Mouse (Mus musculus) ES-Bruce4 (cell line): ENCODE data around the gene Aqp9. TPM values are rescaled to one million over a fixed set of nuclear protein-coding genes. Genes with fewer than 3 reads are reported as not detected.
"Not testable (repeated sequence)": the region's sequence is repeated elsewhere in the genome, so short reads cannot be mapped to it uniquely, and the experiment has no call there.

Experiments used
- H3K27ac ChIP-seq: 2 replicates; pipeline ENCODE4 v1.5.1; 2012; ENCODE audit warnings: low read length, inconsistent platforms; ENCODE audit not compliant: insufficient read depth
- H3K27me3 ChIP-seq: 2 replicates; pipeline ENCODE4 v1.6.1; 2012; ENCODE audit warnings: mild to moderate bottlenecking, low read length, inconsistent platforms; ENCODE audit not compliant: control insufficient read depth, poor library complexity, insufficient read depth, severe bottlenecking
- H3K36me3 ChIP-seq: 2 replicates; pipeline ENCODE4 v1.6.1; 2012; ENCODE audit warnings: inconsistent platforms, mild to moderate bottlenecking, low read length, moderate library complexity; ENCODE audit not compliant: control insufficient read depth, poor library complexity, insufficient read depth, severe bottlenecking
- H3K4me1 ChIP-seq: one replicate; pipeline ENCODE4 v1.8.1; 2011; ENCODE audit warnings: low read length; ENCODE audit not compliant: control insufficient read depth, insufficient read depth
- H3K4me3 ChIP-seq: 2 replicates; pipeline ENCODE4 v1.5.1; 2011; ENCODE audit warnings: low read depth, mild to moderate bottlenecking, low read length
- H3K9ac ChIP-seq: 2 replicates; pipeline ENCODE4 v1.6.1; 2012; ENCODE audit warnings: low read depth, mild to moderate bottlenecking, inconsistent platforms; ENCODE audit not compliant: poor library complexity, severe bottlenecking
- H3K9me3 ChIP-seq: replicated peaks from 2 replicates; pipeline ENCODE4 v1.6.1; 2012; ENCODE audit warnings: mild to moderate bottlenecking, low read length, inconsistent platforms; ENCODE audit not compliant: control insufficient read depth, poor library complexity, insufficient read depth, severe bottlenecking
- CTCF ChIP-seq: IDR thresholded peaks from one replicate; pipeline ENCODE4 v1.8.1; 2011; ENCODE audit warnings: low read depth, low read length
- EP300 ChIP-seq: IDR thresholded peaks from 2 replicates; pipeline ENCODE4 v1.6.1; 2011; ENCODE audit warnings: low read depth, low read length; ENCODE audit not compliant: insufficient read depth
- POLR2A ChIP-seq: IDR thresholded peaks from one replicate; pipeline ENCODE4 v1.8.1; 2011; ENCODE audit warnings: low read length; ENCODE audit not compliant: insufficient read depth
- polyA plus RNA-seq: library from polyadenylated mRNA; stranded (reverse); fragments of >200 nt; gene quantifications from 2 replicates; pipeline ENCODE4 v1.2.4, GENCODE M21; 2011; ENCODE audit warnings: low read depth; ENCODE audit not compliant: missing spikeins, insufficient read depth, insufficient read length

Gene Aqp9
- polyA plus RNA-seq, 1 experiment: not detected

DNA sequence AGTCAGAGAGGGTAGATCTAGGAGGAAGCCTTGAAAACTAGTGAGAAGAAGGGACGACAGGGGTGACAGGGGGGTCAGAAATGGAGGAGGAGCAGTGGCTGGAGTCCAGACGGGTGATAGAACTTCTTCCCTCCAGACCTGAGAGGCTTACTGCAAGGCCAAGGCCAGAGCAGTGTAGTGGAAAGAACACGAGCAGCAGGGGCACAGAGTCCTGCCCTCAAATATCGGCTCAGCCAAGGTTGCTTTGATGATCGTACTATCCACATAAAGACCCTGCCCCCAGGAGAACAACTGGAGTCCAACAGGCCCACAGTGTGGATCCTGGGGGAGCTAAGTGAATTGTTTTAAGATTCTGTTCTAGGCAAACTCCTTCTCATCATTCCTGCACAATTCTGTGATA, 33.4 kb downstream of the Aqp9 start:
- Histone ChIP-seq H3K27ac (no peak overlapping the region), H3K4me1 (no peaks in the 10 kb centered on the region), H3K9me3 (no peaks in the 10 kb centered on the region), H3K4me3 (no peak overlapping the region), H3K36me3 (no peaks in the 10 kb centered on the region), H3K9ac (no peak overlapping the region), H3K27me3 (no peaks in the 10 kb centered on the region; the same call in 1 of the 2 replicates)
- no peak for TF ChIP-seq CTCF
- TF ChIP-seq POLR2A: no peak
- TF ChIP-seq EP300: no peak

- Histone ChIP-seq H3K9ac (no peak overlapping the region), H3K36me3 (no peaks in the 10 kb centered on the region), H3K4me3 (no peak overlapping the region), H3K27me3 (no peaks in the 10 kb centered on the region; the same call in 1 of the 2 replicates), H3K27ac (no peak overlapping the region), H3K9me3 (no peaks in the 10 kb centered on the region), H3K4me1 (no peaks in the 10 kb centered on the region)
- TF ChIP-seq EP300 (no peak), POLR2A (no peak), CTCF (no peak)
Measured at GRCm38 (mm10) chr9:71133190-71133589, 35.3 kb downstream of the Aqp9 start.

- no peak overlapping the region for H3K4me3 ChIP-seq
- H3K27ac ChIP-seq: no peak overlapping the region
- H3K9me3 ChIP-seq: no peaks in the 10 kb centered on the region
- H3K36me3 ChIP-seq: no peaks in the 10 kb centered on the region
- H3K4me1 ChIP-seq: no peaks in the 10 kb centered on the region
- TF ChIP-seq CTCF: no peak
- TF ChIP-seq POLR2A: no peak
- TF ChIP-seq EP300: no peak
- H3K27me3 ChIP-seq: no peaks in the 10 kb centered on the region; the same call in 1 of the 2 replicates
- no peak overlapping the region for H3K9ac ChIP-seq
Measured at GRCm38 (mm10) chr9:71131822-71132221, 36.7 kb downstream of the Aqp9 start.

DNA sequence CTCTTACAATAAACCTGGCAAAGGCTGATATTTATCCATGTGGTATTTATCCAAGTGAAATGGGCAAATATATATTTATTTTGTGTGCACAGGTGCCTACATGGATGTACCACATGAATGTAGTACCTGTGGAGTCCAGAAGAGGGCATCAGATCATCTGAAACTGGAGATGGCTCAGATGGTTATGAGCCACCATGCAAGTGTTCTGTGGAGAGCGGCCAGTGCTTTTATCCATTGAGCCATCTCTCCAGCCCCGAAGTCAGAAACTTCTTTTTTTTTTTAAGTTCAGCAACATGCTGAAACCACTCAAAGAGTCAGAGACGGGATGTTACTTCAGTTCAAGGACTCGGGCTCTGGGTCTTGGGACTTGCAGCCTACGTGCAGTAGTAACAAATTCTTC, 39.6 kb downstream of the Aqp9 start:
- H3K36me3 ChIP-seq: no peaks in the 10 kb centered on the region

GRCm38 (mm10) chr9:71126205-71126604, 42.3 kb downstream of the Aqp9 start:
- no peaks in the 10 kb centered on the region; the same call in 1 of the 2 replicates for H3K27me3 ChIP-seq
- H3K4me1 ChIP-seq: no peaks in the 10 kb centered on the region
- H3K27ac ChIP-seq: no peak overlapping the region
- no peaks in the 10 kb centered on the region for H3K36me3 ChIP-seq
- H3K9ac ChIP-seq: no peak overlapping the region
- no peak overlapping the region for H3K4me3 ChIP-seq
- TF ChIP-seq CTCF: peak; percentile 36
- no peak for TF ChIP-seq EP300
- TF ChIP-seq POLR2A: no peak
- no peaks in the 10 kb centered on the region; the same call in 1 of the 2 replicates for H3K9me3 ChIP-seq

More for the DNA sequence above, 39.6 kb downstream of the Aqp9 start:
- H3K27me3 ChIP-seq: no peaks in the 10 kb centered on the region; the same call in 1 of the 2 replicates
- no peak overlapping the region for H3K9ac ChIP-seq
- H3K4me1 ChIP-seq: no peaks in the 10 kb centered on the region
- no peak for TF ChIP-seq POLR2A
- peak; percentile 24 for TF ChIP-seq CTCF
- no peak for TF ChIP-seq EP300
- no peaks in the 10 kb centered on the region for H3K9me3 ChIP-seq
- H3K4me3 ChIP-seq: no peak overlapping the region
- no peak overlapping the region for H3K27ac ChIP-seq

DNA sequence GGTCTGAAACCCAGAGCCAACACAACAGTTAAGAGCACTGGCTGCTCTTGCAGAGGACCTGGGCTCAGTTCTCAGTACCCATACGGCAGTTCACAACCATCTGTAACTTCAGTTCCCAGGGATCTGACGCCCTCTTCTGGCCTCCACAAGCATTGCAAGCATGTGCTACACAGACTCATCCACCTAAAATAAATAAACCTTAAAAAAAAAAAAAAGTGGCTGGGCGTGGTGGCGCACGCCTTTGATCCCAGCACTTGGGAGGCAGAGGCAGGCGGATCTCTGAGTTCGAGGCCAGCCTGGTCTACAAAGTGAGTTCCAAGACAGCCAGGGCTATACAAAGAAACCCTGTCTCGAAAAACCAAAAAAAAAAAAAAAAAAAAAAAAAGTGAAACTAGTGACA, 45.4 kb downstream of the Aqp9 start:
- H3K9me3 ChIP-seq, H3K4me1 ChIP-seq, H3K36me3 ChIP-seq, H3K4me3 ChIP-seq, H3K27me3 ChIP-seq, H3K27ac ChIP-seq, H3K9ac ChIP-seq: not testable (repeated sequence)
